Mouse (Mus musculus) 416B (cell line): ENCODE measurements at regions not wholly inside any gene's neighbourhood (a gene's known extent, or its start where the extent isn't known, plus 50 kb on each side); places are given as distances from the start of the nearest gene placed in this dataset.
"Not testable (repeated sequence)": the region's sequence is repeated elsewhere in the genome, so short reads cannot be mapped to it uniquely, and the experiment has no call there.

Experiments used
- DNase-seq: peaks from one replicate; pipeline ENCODE4 v3.0.0; 2011; ENCODE audit warnings: low read depth

DNA sequence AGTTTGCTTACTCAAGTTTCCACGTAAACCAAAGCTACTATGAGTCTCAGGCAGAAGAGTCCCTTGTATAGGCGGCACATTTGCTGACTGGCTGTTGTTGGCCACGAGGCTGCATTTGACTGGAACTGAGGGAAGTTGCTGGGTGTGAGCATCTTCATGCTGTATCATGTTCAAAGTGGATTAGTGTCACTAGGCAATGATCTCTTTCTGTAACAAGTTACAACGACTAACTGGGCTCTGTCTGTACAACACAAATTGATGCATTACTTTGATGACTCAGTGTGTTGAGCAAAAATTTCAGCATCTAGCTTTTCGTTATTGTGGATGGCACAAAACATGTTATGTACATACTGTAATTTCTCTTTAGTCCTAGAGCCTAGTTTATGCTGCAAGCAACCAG lies 203.7 kb upstream of the P2ry1 start:
- no peak for DNase-seq

DNA sequence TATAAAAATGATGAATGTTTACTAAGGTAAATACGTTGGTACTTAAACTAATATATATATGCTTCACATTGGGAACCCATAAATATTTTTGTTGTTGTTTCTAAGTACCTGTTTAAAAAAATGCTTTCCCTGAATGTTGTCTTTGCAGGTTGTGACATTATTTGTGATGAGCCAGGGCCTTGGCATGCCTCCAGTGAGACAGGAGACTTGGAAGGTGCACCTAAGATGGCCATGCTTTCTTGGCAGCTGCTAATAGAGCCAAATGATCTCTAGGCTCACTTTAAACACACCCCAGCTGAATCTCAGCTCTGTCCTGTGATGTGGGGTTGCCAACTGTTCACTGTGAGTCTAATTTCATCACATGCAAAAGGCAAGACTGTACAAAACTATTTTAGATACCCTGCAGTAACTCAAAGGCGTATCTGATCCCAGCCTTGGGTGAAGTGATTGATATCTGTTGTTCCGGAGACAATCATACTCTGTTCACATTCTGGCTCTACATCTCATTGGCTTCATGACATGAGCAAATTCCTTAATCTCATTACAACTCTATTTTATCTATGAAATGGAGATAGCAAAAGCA lies 197.8 kb upstream of the P2ry1 start:
- DNase-seq, result no peak

DNA sequence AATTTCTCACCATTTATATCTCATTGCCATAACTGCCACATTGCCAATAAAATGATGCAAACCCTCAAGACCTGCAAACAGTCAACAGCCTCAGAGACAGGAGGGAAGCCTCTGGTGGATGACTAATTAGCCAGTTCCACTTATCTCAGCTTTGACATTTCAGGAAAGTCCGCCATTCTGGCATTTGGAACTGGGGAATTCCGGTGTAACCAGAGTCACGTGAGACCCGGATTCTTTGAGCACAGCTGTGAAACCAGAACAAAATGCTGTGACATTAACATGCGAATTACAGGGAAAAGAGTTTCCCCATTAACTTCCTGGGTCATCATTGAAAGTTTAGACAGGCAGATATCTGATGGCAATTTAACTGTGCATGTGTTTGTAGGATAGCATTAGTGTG lies 190.7 kb upstream of the P2ry1 start:
- DNase-seq, result no peak

DNA sequence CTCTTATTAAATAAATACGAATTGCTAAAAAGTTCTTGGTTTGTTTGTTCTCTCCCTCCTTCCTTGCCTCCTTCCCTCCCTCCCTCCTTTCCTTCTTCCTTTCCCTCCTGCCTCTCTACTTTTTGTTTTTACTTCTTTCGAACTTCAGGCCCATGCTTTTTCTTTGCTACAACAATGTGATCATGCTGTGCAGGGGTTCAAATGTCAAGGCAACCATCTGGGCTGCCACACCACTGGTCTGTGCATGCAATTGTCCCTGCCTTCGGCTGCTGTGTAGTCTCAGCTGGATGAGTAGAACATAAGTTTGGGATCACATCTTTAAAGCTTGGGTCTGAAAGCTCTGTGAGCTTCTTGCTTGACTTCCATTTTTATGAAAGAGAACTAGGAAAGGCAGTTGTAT lies 189.1 kb upstream of the P2ry1 start:
- no peak for DNase-seq

DNA sequence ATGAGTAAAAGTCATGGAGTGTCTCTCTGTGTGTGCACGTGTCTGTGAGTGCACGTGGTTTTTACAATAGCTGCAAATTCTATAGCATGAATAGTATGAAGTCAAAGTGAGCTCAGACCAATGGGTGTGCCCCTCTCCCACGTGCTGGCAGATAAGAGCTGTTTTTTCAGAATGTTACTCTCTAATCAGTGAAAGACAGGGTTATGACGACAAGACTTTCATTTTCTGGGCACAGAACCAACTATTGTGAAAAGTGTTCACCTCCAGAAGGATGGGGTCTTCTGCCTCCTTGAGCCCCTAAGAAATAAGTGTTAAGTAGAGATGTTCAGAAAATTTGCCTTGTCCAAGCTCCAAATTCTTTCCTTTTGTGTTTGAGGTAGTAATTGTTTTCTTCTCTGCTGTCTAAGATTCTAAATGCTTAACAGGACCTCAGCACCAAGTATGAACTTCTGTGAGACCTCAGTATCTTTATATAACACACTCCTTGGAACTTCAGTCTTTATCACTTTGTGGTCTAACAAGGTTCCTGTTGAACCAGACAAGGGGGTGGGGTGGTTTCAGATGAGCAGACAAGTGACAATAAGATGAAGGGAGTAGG lies 182.8 kb upstream of the P2ry1 start:
- peak; percentile 90 for DNase-seq

DNA sequence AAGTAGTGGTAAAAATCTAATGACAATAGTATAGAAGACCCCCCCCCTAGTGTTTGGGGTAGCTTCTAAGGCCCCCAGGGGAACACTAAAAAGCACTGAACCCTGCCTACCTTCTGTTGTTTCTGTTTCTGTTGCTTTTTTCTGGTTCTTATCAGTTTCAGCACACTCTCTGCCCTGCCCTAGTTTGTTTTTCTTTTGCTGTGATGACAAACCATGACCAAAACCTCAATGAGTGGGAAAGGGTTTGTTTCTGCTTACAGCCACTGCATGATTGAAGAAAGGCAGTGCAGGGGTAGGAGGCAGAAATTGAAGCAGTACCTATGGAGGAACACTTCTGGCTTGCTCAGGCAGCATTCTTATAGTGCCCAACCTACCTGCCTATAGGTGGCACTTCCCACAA lies 181.1 kb upstream of the P2ry1 start:
- peak; percentile 83 for DNase-seq

DNA sequence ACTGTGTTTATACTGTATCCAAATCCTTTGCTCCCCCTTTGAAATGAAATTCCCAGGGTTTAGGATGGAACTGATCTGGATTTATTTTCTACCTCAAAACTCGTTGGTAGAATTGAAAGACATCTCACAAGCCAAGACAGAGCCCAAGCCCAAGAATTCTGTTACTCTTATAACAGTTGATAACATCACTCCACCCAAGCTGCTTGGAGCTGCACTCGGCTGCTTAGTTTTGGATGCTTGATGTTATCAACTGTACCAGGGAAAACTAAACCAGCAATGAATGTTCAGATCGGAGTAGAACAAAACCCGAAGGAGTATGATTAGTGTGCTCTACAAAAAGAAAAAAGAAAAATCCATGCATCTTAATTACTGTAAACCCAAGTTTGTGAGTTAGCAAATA lies 175.8 kb upstream of the P2ry1 start:
- DNase-seq, result no peak

DNA sequence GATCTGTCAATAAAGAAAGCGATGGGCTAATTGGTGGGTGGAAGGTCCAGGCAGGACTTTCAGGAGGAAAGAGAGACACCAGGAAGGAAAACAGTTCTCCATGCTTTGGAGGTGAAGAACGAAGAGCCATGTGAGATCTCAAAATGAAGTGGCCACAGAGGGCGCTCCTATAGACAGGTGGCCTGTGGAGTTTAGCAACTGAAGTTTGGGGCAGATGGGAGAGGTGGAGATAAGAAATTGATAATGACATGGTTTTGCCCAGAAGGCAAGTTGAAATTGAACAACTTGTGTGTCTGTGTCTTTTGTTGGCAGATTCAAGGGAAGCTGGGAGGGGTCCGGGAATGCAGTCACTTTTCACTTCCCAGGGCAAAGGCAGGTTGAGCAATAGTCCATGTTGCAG lies 170.2 kb upstream of the P2ry1 start:
- no peak for DNase-seq

DNA sequence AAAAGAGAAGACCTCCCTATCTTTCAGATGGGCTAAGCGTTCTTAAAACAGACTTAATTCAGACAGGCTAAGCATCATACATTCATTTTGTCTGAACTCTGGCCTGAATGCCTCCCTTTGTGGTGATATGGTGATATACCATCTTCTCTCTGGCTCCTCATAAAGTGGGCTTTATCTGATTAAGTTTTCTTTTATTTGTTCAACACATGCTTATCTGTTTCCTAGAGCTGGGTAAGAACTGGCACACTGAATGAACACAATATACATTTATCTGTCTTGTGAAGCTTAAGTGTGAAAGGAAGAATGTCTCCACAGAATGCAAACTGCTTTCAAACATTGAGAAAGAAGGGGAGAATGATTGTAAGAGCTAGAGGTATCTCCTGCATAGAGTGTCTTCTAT lies 160.7 kb upstream of the P2ry1 start:
- no peak for DNase-seq

DNA sequence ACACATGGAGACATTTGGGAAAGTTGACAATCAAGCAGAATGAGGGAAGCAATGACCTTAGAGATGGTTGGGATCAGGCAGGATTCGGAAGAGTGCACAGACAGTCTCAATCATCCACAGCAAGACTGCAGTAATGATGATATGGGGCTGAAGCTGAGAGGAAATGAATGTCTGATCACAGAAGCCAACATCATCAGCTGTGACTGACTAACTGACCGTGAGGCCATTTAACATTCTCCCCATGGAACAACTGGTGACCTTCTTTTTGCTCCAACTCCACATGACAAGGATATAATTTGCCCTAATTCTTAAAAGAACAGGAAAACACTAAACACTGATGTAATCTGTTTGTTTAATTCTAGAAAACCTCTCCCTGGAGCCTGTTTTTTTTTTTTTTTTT lies 157.3 kb upstream of the P2ry1 start:
- no peak for DNase-seq

DNA sequence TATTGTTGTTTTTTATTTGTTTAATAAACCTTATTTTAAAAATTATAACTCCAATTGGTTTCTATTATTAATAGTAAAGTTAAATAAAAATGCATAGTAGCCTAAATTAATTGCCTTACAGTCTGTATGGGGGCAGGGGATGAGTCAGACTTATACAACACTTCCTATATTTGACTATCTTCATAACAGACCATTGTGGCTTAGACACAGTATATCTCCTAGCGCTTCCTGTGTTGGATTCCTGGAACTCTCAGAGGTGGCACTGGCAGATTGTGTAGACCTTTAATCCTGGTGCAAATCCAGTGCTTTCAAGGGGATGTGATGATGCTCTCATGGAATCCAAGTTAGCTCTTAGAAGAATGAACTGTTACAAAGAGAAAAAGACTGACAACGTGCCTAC lies 154.2 kb upstream of the P2ry1 start:
- DNase-seq, result peak; percentile 56

DNA sequence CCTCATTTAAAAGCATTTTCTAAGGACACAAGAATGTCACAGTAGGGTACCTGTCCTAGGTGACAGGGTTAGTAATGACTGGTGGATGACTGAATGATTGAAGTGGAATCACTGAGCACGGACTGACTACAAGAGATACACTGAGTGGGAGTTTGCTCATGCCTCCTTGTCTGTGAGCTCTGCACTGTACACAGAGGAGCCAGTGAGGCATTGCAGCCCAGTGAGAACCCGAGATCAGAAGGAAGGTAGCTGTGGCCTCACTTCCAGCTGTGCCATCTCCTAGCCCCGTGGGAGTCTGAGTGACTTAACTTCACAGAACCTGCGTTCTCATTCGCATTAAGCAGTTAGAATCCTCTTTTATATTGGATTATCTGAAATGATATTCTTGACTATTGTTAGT lies 148.8 kb upstream of the P2ry1 start:
- DNase-seq, result no peak

DNA sequence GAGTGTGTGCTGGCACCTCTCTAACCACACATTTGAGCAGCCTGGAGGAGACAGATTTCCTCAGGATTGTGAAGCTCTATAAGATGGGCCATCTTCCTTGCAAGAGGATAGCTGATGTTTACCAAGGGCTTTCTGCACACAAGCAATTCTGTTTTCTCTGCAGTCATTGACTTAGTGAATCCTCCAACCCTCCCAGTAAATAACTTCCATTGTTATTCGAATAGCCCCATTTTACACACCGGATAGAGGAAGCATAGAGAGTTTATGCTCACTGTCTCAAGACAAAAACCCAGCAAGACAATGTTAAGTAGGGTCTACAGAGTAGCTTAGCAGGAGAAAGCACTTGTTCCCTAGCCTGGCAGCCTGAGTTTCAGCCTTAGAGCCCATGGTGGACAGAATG lies 146.9 kb upstream of the P2ry1 start:
- DNase-seq, result no peak

DNA sequence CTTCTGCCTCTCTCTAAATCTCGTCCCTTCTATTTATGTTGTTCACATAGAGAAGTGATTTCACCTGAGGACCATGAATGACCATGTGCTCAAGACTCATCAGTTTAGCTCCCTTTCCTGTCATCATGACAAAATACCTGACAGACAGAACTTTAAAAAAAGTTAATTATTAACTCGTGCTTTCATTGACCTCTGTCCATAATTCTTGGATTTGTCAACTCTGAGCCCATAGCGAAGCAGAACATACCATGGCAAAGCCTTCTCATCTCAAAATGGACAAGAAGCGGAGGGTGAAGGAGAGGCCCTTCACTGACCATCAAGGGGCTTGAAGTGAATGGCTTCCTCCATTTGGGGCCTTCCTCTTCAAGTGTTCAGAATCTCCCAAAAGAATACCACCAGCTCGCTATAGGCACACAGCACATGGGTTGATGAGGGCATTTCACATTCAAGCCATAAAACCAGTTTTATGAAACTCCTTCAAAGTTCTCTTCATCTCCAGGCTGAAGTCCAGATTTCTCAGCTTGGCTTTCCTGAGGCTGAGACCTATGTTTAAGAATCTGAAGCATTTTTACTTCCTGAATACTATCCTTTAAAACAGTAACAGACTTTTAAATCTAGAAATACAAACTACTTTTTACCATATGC lies 144.0 kb upstream of the P2ry1 start:
- DNase-seq, result no peak

DNA sequence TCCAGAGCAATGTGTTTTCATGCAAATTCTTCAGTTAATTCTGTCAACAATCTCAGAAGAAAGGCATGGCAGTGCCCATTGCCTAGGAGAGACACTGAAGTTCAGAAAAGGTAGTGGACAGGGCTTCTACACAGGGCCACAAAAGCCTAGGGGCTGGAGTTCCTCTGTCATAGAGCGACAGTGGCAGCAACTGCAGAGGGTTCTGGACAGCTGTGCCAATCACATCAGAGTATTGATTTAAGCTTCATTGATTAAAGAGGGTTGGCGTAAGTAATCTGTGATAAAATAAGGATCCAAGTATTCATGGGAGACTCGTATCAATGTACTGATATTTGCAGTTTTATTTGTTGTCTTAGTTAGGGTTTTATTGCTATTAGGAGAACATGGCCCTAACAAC lies 143.5 kb upstream of the P2ry1 start:
- DNase-seq, result no peak

DNA sequence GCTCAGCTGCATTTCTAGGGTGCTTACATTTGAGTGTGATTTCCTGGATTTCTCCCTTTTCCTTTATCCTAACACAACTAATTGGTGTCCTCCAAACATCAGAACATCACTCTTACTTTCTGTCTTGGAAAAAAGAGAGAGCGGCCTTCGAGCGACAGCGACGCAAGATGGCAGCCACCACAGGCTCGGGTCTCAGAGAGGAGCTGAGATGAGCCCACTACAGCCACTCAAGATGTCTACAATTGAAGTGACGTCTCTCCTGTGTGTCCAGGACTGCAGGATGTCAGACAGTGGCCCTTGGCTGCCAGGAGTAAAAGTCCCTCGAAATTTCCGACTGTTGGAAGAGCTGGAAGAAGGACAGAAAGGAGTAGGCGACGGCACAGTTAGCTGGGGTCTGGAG lies 125.7 kb upstream of the P2ry1 start:
- DNase-seq, result not testable (repeated sequence)

DNA sequence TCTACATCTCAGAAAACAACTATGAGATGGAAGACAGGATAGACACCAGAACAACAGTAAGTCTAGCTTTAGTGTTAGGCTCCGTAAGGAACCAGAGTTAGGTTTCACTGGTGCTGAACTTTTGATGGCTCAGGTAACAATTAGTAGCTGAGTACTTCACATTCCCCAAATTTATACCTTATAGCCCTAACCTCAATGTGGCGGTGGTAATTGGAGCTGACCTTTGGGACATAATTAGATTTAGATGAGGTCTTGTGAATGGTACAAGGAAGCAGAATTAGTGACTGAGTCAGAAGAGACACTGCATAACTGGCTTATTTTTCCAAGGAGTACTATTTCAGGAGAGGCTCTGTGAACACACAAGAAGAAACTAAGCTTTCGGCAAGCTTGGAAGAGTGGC lies 123.7 kb upstream of the P2ry1 start:
- DNase-seq, result no peak

DNA sequence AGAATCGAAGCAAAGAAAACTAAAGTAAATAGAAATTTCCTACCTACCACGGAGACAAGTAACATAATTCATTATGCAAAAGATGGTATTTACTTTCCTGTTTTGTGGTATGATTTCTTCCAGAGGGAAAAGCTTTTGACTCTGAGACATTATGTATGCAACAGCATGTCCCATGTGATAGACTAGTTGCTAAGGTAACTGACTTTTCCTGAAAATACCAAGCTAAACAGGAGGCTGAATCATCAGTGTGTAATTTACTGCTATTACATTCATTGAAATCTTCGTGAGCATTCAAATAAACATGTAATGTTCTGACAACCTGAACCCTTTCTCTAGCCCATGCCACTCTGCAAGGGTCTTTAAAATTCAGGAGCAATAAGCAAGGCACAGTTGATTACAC lies 118.6 kb upstream of the P2ry1 start:
- DNase-seq, result no peak

DNA sequence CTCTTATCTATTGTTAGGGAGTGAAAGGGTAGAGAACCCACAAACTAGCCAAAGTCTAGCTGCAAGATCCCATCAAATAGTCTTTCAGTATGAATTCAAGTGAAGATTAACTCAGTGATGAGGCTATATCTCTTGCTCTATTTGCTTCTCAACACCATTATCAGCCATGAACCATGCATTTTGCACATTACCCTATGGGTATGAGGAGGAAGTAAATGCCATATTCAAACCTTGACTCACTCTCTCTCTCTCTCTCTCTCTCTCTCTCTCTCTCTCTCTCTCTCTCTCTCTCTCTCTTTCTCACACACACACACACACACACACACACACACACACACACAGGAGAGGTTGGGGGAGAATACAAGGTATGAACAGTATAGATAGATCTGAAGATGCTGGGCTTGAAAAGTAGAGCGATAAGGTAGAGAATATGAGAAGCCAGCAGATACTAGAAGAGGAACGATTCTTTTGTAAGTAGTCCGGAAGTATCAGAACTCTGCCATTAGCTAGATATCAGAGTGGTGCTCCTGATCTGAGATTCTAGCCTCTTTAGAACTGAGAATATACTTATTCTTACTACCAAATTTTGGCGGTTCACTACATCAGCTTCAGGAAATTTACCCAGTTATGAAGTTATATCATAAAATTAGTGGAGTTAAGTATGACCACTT lies 113.3 kb upstream of the P2ry1 start:
- DNase-seq, result no peak

DNA sequence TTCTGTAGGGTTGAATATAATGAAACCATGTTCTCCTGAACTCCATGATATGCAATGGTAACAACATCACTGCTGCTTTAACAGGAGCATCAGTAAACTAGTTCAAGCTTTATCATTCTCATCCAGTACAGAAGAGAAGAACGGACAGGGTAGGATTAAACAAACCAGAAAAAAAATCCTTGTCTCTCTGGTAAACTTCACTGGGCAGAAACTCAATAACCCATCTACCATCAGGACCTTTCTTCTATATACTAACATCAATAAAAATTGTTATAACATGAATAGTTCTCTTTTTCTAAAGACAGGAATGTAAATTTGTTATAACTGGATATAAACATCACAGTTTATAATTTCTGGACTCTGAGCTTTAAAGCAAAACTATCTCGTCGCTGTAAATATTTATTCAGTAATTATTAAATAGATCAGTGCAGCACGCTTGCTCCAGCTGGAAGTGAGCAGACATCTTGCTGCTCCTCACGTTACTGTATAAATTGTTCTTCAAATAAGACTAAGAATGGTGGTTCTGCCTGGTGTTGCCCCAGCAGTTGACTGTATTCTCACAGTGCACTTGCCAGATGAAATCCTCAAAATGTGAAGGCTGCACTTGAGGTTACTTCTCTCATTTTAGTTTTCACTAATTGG lies 104.8 kb upstream of the P2ry1 start:
- DNase-seq, result no peak

DNA sequence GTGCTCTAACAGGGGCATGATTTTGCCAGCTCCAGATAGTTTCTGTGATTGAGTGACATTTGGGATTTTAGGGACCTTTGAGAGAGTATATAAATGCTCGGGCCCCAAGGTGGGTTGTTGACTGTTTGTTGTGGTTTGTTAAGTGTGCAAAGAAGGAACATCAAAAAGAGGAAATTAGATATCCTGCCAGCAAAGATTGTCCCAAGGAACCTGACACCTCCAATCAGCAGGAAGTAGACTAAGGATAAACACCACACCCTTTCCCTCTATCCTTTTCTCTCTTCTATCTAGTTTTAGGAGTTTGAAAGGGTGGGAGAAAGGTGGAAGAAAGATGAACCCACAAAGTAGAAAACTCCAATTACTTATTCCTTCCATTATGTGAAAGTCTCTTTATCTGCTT lies 103.9 kb upstream of the P2ry1 start:
- no peak for DNase-seq

DNA sequence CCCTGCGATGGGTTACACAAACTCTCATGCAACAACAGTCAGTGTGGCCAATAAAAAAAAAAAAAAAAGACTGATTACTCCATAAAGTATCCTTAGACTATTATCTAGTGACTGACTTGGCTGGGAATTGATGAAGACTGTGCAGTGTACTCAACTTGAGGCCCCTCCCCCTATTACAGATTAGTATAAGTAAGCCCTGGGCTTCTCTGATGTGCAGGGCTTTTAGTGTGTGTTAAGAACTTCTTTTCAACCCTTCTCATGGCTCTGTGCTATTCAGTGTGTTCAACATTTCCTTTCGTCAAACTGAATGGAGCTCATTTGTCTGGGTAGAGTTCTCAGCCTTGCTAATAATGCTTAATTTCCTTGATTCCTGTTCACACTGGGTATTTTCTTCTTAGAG lies 101.0 kb upstream of the P2ry1 start:
- DNase-seq, result no peak

DNA sequence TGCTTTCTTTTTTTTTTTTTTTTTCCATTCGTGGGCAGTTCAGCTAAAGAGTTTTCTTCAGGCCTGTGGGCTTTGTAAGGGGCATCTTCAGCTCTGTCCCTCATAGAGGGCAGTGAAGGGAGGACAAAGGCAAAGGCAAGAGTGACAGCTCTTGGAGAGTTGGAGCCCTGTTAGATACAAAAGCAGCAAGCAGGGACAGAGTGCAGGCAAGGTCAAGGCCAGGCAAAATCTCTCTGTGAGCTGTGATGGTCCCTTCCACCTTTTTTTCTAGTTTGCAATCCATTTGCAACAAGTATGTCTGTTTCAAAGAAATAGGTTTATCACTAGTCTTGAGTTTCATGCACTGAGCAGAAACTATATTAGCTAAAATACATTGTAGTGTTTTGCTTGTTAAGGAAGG lies 86.2 kb upstream of the P2ry1 start:
- DNase-seq, result no peak
